Mouse (Mus musculus): ENCODE measurements around the gene Ank2. TPM values are rescaled to one million over a fixed set of nuclear protein-coding genes. Genes with fewer than 3 reads are reported as not detected.

Ank2 gene
- polyA plus RNA-seq, 1 experiment from 2014 or later = 25.8 TPM

- peaks cover 9% of the 10 kb centered on the region; the same call in 1 of the 2 replicates for H3K4me1 ChIP-seq
- DNase-seq (ENCODE audit: low spot score) = no peak
- 86% methylated on average over 4 of the region's 4 CpGs for WGBS
Observed at GRCm38 (mm10) chr3:127059671-127060070, 439.5 kb downstream of the Ank2 start.

GRCm38 (mm10) chr3:127041288-127041687, 457.9 kb downstream of the Ank2 start:
- 70% methylated on average over 7 of the region's 7 CpGs for WGBS
- 0 out of 2 replicates have a peak, but pooled peaks cover 2% of the 10 kb centered on the region for H3K36me3 ChIP-seq
- no peak overlapping the region for H3K27ac ChIP-seq
- H3K4me3 ChIP-seq = no peak overlapping the region
- DNase-seq (ENCODE audit: low spot score) = no peak
- H3K4me1 ChIP-seq = 0 out of 2 replicates have a peak, but pooled peaks cover 6% of the 10 kb centered on the region
- no peaks in the 10 kb centered on the region for H3K27me3 ChIP-seq (ENCODE audit: insufficient read depth, poor library complexity, severe bottlenecking)
- no peaks in the 10 kb centered on the region for H3K9me3 ChIP-seq

More at GRCm38 (mm10) chr3:127059671-127060070, 439.5 kb downstream of the Ank2 start:
- Histone ChIP-seq H3K9me3 (no peaks in the 10 kb centered on the region), H3K36me3 (no peaks in the 10 kb centered on the region), H3K27ac (no peak overlapping the region), H3K4me3 (no peak overlapping the region), H3K27me3 (ENCODE audit: insufficient read depth, poor library complexity, severe bottlenecking) (no peaks in the 10 kb centered on the region)

GRCm38 (mm10) chr3:127038570-127038969, 460.6 kb downstream of the Ank2 start:
- no peak for DNase-seq (ENCODE audit: low spot score)
- Histone ChIP-seq H3K27me3 (ENCODE audit: insufficient read depth, poor library complexity, severe bottlenecking) (no peaks in the 10 kb centered on the region), H3K27ac (no peak overlapping the region), H3K36me3 (no peaks in the 10 kb centered on the region), H3K4me3 (no peak overlapping the region), H3K9me3 (no peaks in the 10 kb centered on the region), H3K4me1 (0 out of 2 replicates have a peak, but pooled peaks cover 3% of the 10 kb centered on the region)
- 74% methylated on average over 7 of the region's 7 CpGs for WGBS

- Histone ChIP-seq H3K27me3 (ENCODE audit: insufficient read depth, poor library complexity, severe bottlenecking) (no peaks in the 10 kb centered on the region), H3K9me3 (no peaks in the 10 kb centered on the region), H3K4me3 (no peak overlapping the region), H3K36me3 (peaks cover 5% of the 10 kb centered on the region; the same call in 1 of the 2 replicates), H3K4me1 (0 out of 2 replicates have a peak, but pooled peaks cover 3% of the 10 kb centered on the region), H3K27ac (no peak overlapping the region)
- WGBS = 77% methylated on average over 5 of the region's 5 CpGs
- no peak for DNase-seq (ENCODE audit: low spot score)
Observed at GRCm38 (mm10) chr3:127036118-127036517, 463.0 kb downstream of the Ank2 start.

DNA sequence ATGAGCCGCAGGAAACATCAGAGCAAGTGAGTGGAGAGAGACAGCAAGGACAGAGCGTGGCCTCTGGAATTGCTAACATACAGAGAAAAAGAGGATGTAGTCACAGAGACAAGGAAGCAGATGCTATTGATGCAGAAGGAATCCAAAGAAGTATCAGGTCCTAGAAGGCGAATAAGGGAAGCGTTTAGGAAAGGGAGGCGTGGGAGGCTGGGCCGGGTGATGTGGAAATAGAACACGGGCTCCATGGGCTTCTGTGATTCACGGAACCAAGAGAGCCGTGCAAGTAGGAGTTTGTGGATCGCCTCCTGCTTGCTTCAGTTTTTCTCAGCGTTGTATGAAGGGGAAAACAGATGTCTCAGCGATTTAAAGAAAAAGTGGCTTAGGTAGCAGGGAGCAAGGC, 463.6 kb downstream of the Ank2 start:
- WGBS = 87% methylated on average over 12 of the region's 12 CpGs
- no peaks in the 10 kb centered on the region for H3K9me3 ChIP-seq
- H3K36me3 ChIP-seq = peaks cover 5% of the 10 kb centered on the region; the same call in 1 of the 2 replicates
- no peak overlapping the region for H3K27ac ChIP-seq
- H3K27me3 ChIP-seq (ENCODE audit: insufficient read depth, poor library complexity, severe bottlenecking) = no peaks in the 10 kb centered on the region
- H3K4me3 ChIP-seq = no peak overlapping the region
- 0 out of 2 replicates have a peak, but pooled peaks cover 3% of the 10 kb centered on the region for H3K4me1 ChIP-seq
- DNase-seq (ENCODE audit: low spot score) = no peak

- DNase-seq (ENCODE audit: low spot score) = no peak
- Histone ChIP-seq H3K27me3 (ENCODE audit: insufficient read depth, poor library complexity, severe bottlenecking) (no peaks in the 10 kb centered on the region), H3K9me3 (no peaks in the 10 kb centered on the region), H3K27ac (no peak overlapping the region), H3K36me3 (peaks cover 5% of the 10 kb centered on the region; the same call in 1 of the 2 replicates), H3K4me1 (no peaks in the 10 kb centered on the region), H3K4me3 (no peak overlapping the region)
- 87% methylated on average over 3 of the region's 3 CpGs for WGBS
Observed at GRCm38 (mm10) chr3:127034983-127035382, 464.2 kb downstream of the Ank2 start.

DNA sequence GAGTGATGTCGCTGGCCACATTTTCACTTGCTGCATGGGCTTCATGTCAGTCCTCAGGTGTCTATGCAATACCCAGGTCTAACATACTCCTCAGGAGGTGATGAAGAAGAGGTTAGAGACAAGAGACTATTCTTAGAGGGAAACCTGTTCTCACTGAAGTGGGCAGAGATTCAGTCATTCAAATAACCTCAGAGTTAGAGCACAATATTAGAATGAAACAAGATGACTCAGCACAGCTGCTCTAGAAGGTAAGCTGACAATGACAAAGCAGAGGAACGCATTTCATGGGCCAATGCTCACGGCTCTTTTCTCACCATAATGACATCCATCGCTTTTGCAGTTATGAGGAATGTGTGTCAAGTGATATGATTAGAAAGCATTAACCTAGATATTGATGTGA, 475.2 kb downstream of the Ank2 start:
- H3K27ac ChIP-seq = no peak overlapping the region
- H3K4me3 ChIP-seq = no peak overlapping the region
- peaks cover 4% of the 10 kb centered on the region; the same call in 1 of the 2 replicates for H3K36me3 ChIP-seq
- DNase-seq (ENCODE audit: low spot score) = no peak
- WGBS = 91% methylated on average over 4 of the region's 4 CpGs
- H3K4me1 ChIP-seq = no peaks in the 10 kb centered on the region
- no peaks in the 10 kb centered on the region for H3K27me3 ChIP-seq (ENCODE audit: insufficient read depth, poor library complexity, severe bottlenecking)
- H3K9me3 ChIP-seq = no peaks in the 10 kb centered on the region

GRCm38 (mm10) chr3:127020167-127020566, 479.0 kb downstream of the Ank2 start:
- no peaks in the 10 kb centered on the region for H3K9me3 ChIP-seq
- peaks cover 4% of the 10 kb centered on the region; the same call in 1 of the 2 replicates for H3K36me3 ChIP-seq
- H3K4me1 ChIP-seq = no peaks in the 10 kb centered on the region
- H3K4me3 ChIP-seq = no peak overlapping the region
- no peak overlapping the region for H3K27ac ChIP-seq
- no peaks in the 10 kb centered on the region for H3K27me3 ChIP-seq (ENCODE audit: insufficient read depth, poor library complexity, severe bottlenecking)
- 47% methylated on average over 1 of the region's 1 CpGs for WGBS
- no peak for DNase-seq (ENCODE audit: low spot score)

GRCm38 (mm10) chr3:127019728-127020127, 479.4 kb downstream of the Ank2 start:
- DNase-seq (ENCODE audit: low spot score) = no peak
- Histone ChIP-seq H3K27me3 (ENCODE audit: insufficient read depth, poor library complexity, severe bottlenecking) (no peaks in the 10 kb centered on the region), H3K4me3 (no peak overlapping the region), H3K36me3 (peaks cover 7% of the 10 kb centered on the region; the same call in 1 of the 2 replicates), H3K4me1 (no peaks in the 10 kb centered on the region), H3K27ac (no peak overlapping the region), H3K9me3 (no peaks in the 10 kb centered on the region)
- WGBS = 67% methylated on average over 3 of the region's 3 CpGs

DNA sequence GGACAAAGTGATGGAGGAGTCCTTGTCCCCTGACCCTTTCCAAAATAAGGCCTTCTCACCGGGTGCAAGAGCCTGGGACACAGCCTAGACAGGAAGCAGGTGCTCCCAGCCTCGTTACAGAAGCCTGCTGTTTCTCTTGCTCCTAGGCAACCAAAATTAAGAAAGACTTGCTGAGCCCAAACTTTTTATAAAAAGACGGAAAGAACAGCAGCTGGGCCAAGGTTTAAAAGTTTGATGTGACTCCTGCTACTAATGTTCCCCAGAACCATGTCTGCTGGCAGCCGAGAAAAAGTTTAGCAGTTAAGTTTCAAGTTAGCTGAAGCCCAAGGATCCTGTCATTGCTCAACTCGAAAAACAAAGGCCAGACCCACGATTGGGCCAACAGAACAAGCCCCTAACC, 480.0 kb downstream of the Ank2 start:
- 56% methylated on average over 6 of the region's 6 CpGs for WGBS
- Histone ChIP-seq H3K36me3 (peaks cover 7% of the 10 kb centered on the region; the same call in 1 of the 2 replicates), H3K9me3 (no peaks in the 10 kb centered on the region), H3K27ac (no peak overlapping the region), H3K4me1 (no peaks in the 10 kb centered on the region), H3K4me3 (no peak overlapping the region), H3K27me3 (ENCODE audit: insufficient read depth, poor library complexity, severe bottlenecking) (no peaks in the 10 kb centered on the region)
- no peak for DNase-seq (ENCODE audit: low spot score)

DNA sequence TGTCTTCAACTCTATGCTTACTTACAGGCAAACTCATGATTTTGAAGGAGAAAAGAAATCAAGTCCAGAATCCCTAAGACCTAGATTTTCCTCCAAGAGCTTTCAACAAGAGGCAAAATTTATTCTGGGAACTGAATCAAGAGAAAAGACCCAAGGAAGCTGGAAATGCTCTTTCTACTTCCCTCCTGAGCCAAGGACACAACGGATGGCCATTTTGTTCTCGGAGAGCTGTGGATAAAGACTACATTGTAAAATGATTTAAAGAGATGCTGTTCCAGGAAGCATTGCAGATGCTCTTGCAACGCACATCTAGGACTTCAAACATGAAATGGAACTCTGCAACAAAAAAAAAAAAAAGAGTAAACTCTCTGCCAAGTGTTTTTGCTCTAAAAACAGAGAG, 481.6 kb downstream of the Ank2 start:
- H3K4me1 ChIP-seq = no peaks in the 10 kb centered on the region
- 89% methylated on average over 3 of the region's 3 CpGs for WGBS
- no peak overlapping the region for H3K4me3 ChIP-seq
- no peaks in the 10 kb centered on the region for H3K27me3 ChIP-seq (ENCODE audit: insufficient read depth, poor library complexity, severe bottlenecking)
- no peaks in the 10 kb centered on the region for H3K9me3 ChIP-seq
- DNase-seq (ENCODE audit: low spot score) = no peak
- peaks cover 7% of the 10 kb centered on the region; the same call in 1 of the 2 replicates for H3K36me3 ChIP-seq
- H3K27ac ChIP-seq = no peak overlapping the region

GRCm38 (mm10) chr3:127015596-127015995, 483.6 kb downstream of the Ank2 start:
- no peaks in the 10 kb centered on the region for H3K9me3 ChIP-seq
- DNase-seq (ENCODE audit: low spot score) = no peak
- H3K27me3 ChIP-seq (ENCODE audit: insufficient read depth, poor library complexity, severe bottlenecking) = no peaks in the 10 kb centered on the region
- no peaks in the 10 kb centered on the region for H3K4me1 ChIP-seq
- H3K36me3 ChIP-seq = peaks cover 9% of the 10 kb centered on the region; the same call in 1 of the 2 replicates
- 86% methylated on average over 6 of the region's 6 CpGs for WGBS
- H3K4me3 ChIP-seq = no peak overlapping the region
- H3K27ac ChIP-seq = no peak overlapping the region

DNA sequence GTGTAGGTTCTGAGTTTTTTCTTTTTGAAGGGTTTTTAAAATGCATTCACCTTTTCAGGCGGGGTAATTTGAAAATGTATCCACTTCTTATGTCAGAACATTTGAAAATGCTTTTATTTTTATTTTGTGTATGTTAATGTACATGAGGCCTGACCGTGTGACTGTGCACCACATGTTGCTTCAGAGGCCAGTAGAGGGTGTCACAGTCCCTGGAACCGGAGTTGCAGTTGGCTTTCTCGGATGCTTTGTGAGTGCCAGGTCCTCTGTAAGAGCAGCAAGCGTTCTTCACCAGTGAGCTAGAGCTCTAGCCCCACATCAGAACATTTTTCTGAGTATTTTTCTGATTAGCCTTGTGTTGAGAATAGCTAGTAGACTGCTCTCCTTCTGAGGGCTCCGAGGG, 484.0 kb downstream of the Ank2 start:
- H3K36me3 ChIP-seq = peaks cover 10% of the 10 kb centered on the region; the same call in 1 of the 2 replicates
- no peaks in the 10 kb centered on the region for H3K4me1 ChIP-seq
- H3K27ac ChIP-seq = no peak overlapping the region
- DNase-seq (ENCODE audit: low spot score) = no peak
- no peaks in the 10 kb centered on the region for H3K27me3 ChIP-seq (ENCODE audit: insufficient read depth, poor library complexity, severe bottlenecking)
- WGBS = 80% methylated on average over 6 of the region's 6 CpGs
- no peaks in the 10 kb centered on the region for H3K9me3 ChIP-seq
- H3K4me3 ChIP-seq = no peak overlapping the region

- Histone ChIP-seq H3K4me3 (no peak overlapping the region), H3K9me3 (no peaks in the 10 kb centered on the region), H3K36me3 (peaks cover 12% of the 10 kb centered on the region; the same call in 1 of the 2 replicates), H3K4me1 (no peaks in the 10 kb centered on the region), H3K27me3 (ENCODE audit: insufficient read depth, poor library complexity, severe bottlenecking) (no peaks in the 10 kb centered on the region), H3K27ac (no peak overlapping the region)
- 70% methylated on average over 4 of the region's 4 CpGs for WGBS
- no peak for DNase-seq (ENCODE audit: low spot score)
Observed at GRCm38 (mm10) chr3:127013976-127014375, 485.2 kb downstream of the Ank2 start.

All from heart, embryonic 10.5 days (tissue).